Mouse (Mus musculus): ENCODE measurements around the gene Nfyb.

Gene Nfyb

GRCm38 (mm10) chr10:82742578-82742977 lies 21.4 kb downstream of the Nfyb start:
- DNase-seq, result no peak

GRCm38 (mm10) chr10:82741876-82742275 lies 22.1 kb downstream of the Nfyb start:
- DNase-seq, result peak; percentile 61

- DNase-seq, result no peak
These were observed 22.6 kb downstream of the Nfyb start for GRCm38 (mm10) chr10:82741354-82741753.

GRCm38 (mm10) chr10:82699296-82699941 lies 64.5 kb downstream of the Nfyb start:
- DNase-seq, result peak; percentile 13

GRCm38 (mm10) chr10:82698712-82699261 lies 65.2 kb downstream of the Nfyb start:
- DNase-seq, result peak; percentile 85

Data from kidney, adult 9 months (tissue).